Mouse (Mus musculus) liver, embryonic 16.5 days (tissue): ENCODE measurements around the gene Clcnka. TPM values are rescaled to one million over a fixed set of nuclear protein-coding genes. Genes with fewer than 3 reads are reported as not detected.

Source experiments
- ATAC-seq: fragments of 200-750 bp; cut with Nextera tagmentation; 2 replicates; pipeline ENCODE4 v1.8.0; 2017; ENCODE audit warnings: low read depth, mild to moderate bottlenecking, moderate number of reproducible peaks, moderate library complexity
- H3K27ac ChIP-seq: fragments of 300-500 bp; sonication (generic); 2 replicates; pipeline ENCODE4 v1.5.1; 2014; ENCODE audit warnings: mild to moderate bottlenecking, low read length
- H3K27me3 ChIP-seq: fragments of 300-500 bp; sonication (generic); 2 replicates; pipeline ENCODE4 v1.6.1; 2014; ENCODE audit warnings: low read depth, low read length, mixed read lengths; ENCODE audit not compliant: control insufficient read depth, insufficient read depth
- H3K36me3 ChIP-seq: fragments of 300-500 bp; sonication (generic); 2 replicates; pipeline ENCODE4 v1.6.1; 2014; ENCODE audit warnings: mild to moderate bottlenecking; ENCODE audit not compliant: control insufficient read depth, insufficient read depth
- H3K4me1 ChIP-seq: fragments of 300-500 bp; sonication (generic); 2 replicates; pipeline ENCODE4 v1.6.1; 2014; ENCODE audit warnings: low read depth, low read length, mixed read lengths; ENCODE audit not compliant: control insufficient read depth
- H3K4me2 ChIP-seq: fragments of 300-500 bp; sonication (generic); 2 replicates; pipeline ENCODE4 v1.6.1; 2014; ENCODE audit warnings: low read depth, low read length, mixed read lengths
- H3K4me3 ChIP-seq: fragments of 300-500 bp; sonication (generic); 2 replicates; pipeline ENCODE4 v1.5.1; 2014; ENCODE audit warnings: low read depth, mild to moderate bottlenecking, low read length
- H3K9ac ChIP-seq: fragments of 300-500 bp; sonication (generic); 2 replicates; pipeline ENCODE4 v1.6.1; 2014; ENCODE audit warnings: low read depth, low read length
- H3K9me3 ChIP-seq: fragments of 300-500 bp; sonication (generic); replicated peaks from 2 replicates; pipeline ENCODE4 v1.6.1; 2016; ENCODE audit warnings: low read length; ENCODE audit not compliant: control insufficient read depth
- WGBS: fragments of 180-500 bp; shearing (Covaris S2); extraction: QIAGEN DNeasy Blood & Tissue Kit; methylation state at CpG from one replicate; pipeline ENCODE4 v1.1.7; 2014; ENCODE audit not compliant: insufficient replicate concordance; 5-methylcytosine and 5-hydroxymethylcytosine counted together
- microRNA-seq: library from miRNA; unstranded; fragments of <30 nt; microRNA quantifications from one replicate; pipeline ENCODE4, GENCODE M21; 2016
- polyA plus RNA-seq: library from polyadenylated mRNA; unstranded; fragments of >200 nt; fragmentation: Nextera tagmentation; extraction: Ambion mirVana; gene quantifications from 2 replicates; pipeline ENCODE4 v1.2.1, GENCODE M21; 2015

The Clcnka gene
- polyA plus RNA-seq, 1 experiment from 2014 or later = 0.05 TPM

DNA sequence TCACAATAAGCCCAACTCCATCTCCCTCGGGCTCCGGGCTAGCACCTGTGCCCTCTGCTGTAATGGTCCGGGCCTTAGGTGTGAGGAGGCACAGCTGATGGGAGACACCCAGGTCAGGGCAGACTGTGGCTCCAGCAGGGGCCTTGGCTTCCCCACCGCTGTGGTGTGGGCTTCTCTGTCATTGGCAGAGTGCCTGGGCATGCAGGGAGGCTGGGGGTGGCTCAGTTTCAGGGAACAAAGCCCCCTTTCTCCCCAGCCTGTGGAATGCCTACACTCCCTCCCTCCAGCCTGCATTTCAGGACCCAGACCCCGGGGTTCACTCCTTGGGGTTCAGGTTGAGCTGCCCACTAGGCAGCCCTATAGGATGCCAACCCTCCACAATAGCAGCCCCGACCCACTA is 62.3 kb downstream of the Clcnka start:
- ATAC-seq = no peak
- H3K4me2 ChIP-seq = no peak overlapping the region
- no peaks in the 10 kb centered on the region for H3K36me3 ChIP-seq
- no peak overlapping the region for H3K4me3 ChIP-seq
- WGBS = 58% methylated on average over 6 of the region's 6 CpGs
- H3K9me3 ChIP-seq = no peaks in the 10 kb centered on the region
- no peak overlapping the region for H3K9ac ChIP-seq
- no peaks in the 10 kb centered on the region for H3K4me1 ChIP-seq
- H3K27ac ChIP-seq = no peak overlapping the region
- H3K27me3 ChIP-seq = no peaks in the 10 kb centered on the region

GRCm38 (mm10) chr4:141335263-141335796 is 63.2 kb downstream of the Clcnka start:
- no peak for ATAC-seq
- Histone ChIP-seq H3K4me2 (no peak overlapping the region), H3K27me3 (no peaks in the 10 kb centered on the region)

DNA sequence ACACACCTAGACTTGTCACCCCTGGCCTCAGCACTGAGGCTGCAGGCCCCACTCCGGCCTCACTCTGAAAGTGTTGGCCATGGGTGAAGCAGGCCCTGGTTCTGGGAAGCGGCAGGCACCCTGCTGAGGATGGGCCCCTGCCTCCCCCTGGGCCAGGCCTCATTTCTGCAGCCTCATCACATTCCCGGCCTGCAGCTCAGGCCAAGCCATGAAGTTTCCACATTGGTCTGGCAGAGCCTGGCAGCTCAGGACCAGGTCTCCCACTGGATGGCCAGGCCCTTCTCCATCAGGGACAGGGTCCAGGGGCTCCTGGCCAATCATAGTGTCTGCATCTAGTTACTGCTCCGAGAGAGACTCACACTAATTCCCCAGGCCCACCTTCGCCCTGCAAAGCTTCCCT is 63.8 kb downstream of the Clcnka start:
- Histone ChIP-seq H3K4me1 (no peaks in the 10 kb centered on the region), H3K4me2 (no peak overlapping the region), H3K36me3 (no peaks in the 10 kb centered on the region), H3K27ac (no peak overlapping the region), H3K9ac (no peak overlapping the region), H3K27me3 (no peaks in the 10 kb centered on the region), H3K4me3 (no peak overlapping the region), H3K9me3 (no peaks in the 10 kb centered on the region)
- no peak for ATAC-seq
- WGBS = 57% methylated on average over 5 of the region's 5 CpGs

More at GRCm38 (mm10) chr4:141335263-141335796, 63.2 kb downstream of the Clcnka start:
- Histone ChIP-seq H3K4me3 (no peak overlapping the region), H3K4me1 (no peaks in the 10 kb centered on the region), H3K9ac (no peak overlapping the region), H3K27ac (no peak overlapping the region), H3K9me3 (no peaks in the 10 kb centered on the region), H3K36me3 (no peaks in the 10 kb centered on the region)
- whole genome bisulfite sequencing = 25% methylated on average over 3 of the region's 3 CpGs

Small RNAs within 50 kb of the gene (microRNA-seq; reads per million reads assigned to microRNA genes)
- not detected for gene Gm25690

Other genes starting within 250 kb of the Clcnka start
- 0.99 and 1.6 TPM in 2 replicates for gene Rsg1, start 184.8 kb downstream of the Clcnka start, polyA plus RNA-seq
- 1.1 and 1.3 TPM in 2 replicates for gene Arhgef19, start 159.2 kb downstream of the Clcnka start, polyA plus RNA-seq
- gene Epha2, start 97.5 kb downstream of the Clcnka start, polyA plus RNA-seq = 0.53 and 0.93 TPM in 2 replicates
- gene Fam131c, start 30.5 kb downstream of the Clcnka start, polyA plus RNA-seq = not detected in 2 replicates
- not detected in 2 replicates for gene Clcnkb, start 17.3 kb upstream of the Clcnka start, polyA plus RNA-seq
- 0.22 and 0.97 TPM in 2 replicates for gene Hspb7, start 22.1 kb upstream of the Clcnka start, polyA plus RNA-seq
- not detected in 2 replicates for gene Srarp, start 37.4 kb upstream of the Clcnka start, polyA plus RNA-seq
- 6.6 and 7.9 TPM in 2 replicates for gene Zbtb17, start 45.9 kb upstream of the Clcnka start, polyA plus RNA-seq
- gene Spen, start 139.9 kb upstream of the Clcnka start, polyA plus RNA-seq = 2.9 and 3.3 TPM in 2 replicates
- 1.5 and 2.3 TPM in 2 replicates for gene Fblim1, start 207.4 kb upstream of the Clcnka start, polyA plus RNA-seq
- 4.5 and 5.3 TPM in 2 replicates for gene Tmem82, start 219.9 kb upstream of the Clcnka start, polyA plus RNA-seq
- 0.08 and 0.14 TPM in 2 replicates for gene Slc25a34, start 225.1 kb upstream of the Clcnka start, polyA plus RNA-seq